8 mouse cellular contexts compared by ENCODE assay signal in the genomic region with DNA sequence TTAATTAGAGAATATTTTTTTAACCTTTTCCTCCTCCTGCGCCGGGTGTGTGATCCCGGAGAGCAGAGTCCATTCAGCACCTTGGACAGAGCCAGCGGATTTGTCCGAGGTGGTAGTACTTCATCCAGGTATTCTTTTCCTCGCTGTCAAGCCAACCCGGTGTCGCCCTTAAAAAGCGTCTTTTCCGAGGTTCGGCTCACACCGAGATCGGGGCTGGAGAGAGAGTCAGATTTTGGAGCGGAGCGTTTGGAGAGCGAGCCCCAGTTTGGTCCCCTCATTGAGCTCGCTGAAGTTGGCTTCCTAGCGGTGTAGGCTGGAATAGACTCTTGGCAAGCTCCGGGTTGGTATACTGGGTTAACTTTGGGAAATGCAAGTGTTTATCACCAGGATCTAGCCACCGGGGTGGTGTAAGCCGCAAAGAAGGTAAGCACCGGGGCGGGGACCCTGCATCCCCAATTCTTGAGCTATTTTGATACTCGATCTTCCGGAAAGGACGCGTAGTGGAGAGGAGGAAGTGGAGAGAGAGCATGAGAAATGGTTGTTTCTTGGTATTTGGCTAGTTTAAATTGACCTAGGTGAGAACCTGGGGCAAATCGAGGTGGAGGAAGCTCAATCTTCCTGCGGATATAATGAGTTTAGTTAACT. TPM values are rescaled to one million over a fixed set of nuclear protein-coding genes. Genes with fewer than 3 reads are reported as not detected.
DNase-seq lines count a peak whose midpoint lies in the region; ATAC-seq and TF ChIP-seq lines count a peak whose summit lies in the region.

No protein-coding gene starts in this region.

- ATAC-seq in stomach, postnatal 0 days (ENCODE audit: low FRiP score, low TSS enrichment): 0 out of 2 replicates have a peak, but pooled peaks have one; percentile 54

- H3K4me2 ChIP-seq in stomach, postnatal 0 days (replicated peaks; ENCODE audit: low read depth): no peak overlapping the region

- peak; percentile 74 for DNase-seq in ES-CJ7 (ENCODE audit: low read depth, low spot score)
- DNase-seq in adipocyte (ENCODE audit: low spot score): peak; percentile 51
- peak; percentile 82 for DNase-seq in embryo, embryonic 10.5 days (ENCODE audit: low spot score)
- peak; percentile 54 to 66 for DNase-seq in heart, postnatal 14 days
- DNase-seq in kidney, postnatal 25 days: peak; percentile 72 to 84
- DNase-seq in mesoderm, embryonic 11.5 days (ENCODE audit: low read depth, low spot score): peak; percentile 80
- peak; percentile 78 for DNase-seq in stomach, postnatal 0 days (ENCODE audit: low spot score)
- DNase-seq in spleen, adult 18-20 months: no peak

- H3K4me1 ChIP-seq in stomach, postnatal 0 days (replicated peaks; ENCODE audit: control insufficient read depth, insufficient read depth): no peaks in the 10 kb centered on the region; the same call in 1 of the 2 replicates

- H3K9ac ChIP-seq in stomach, postnatal 0 days (ENCODE audit: low read length): no peak overlapping the region

- H3K36me3 ChIP-seq in stomach, postnatal 0 days (ENCODE audit: control insufficient read depth, insufficient read depth, low read length): no peaks in the 10 kb centered on the region

- no peak for TF ChIP-seq EP300 in stomach, postnatal 0 days (optimal IDR thresholded peaks at IDR 0.05)

- H3K27me3 ChIP-seq in stomach, postnatal 0 days (ENCODE audit: control insufficient read depth, insufficient read depth, low read length): peaks cover 19% of the 10 kb centered on the region

- no peak overlapping the region for H3K4me3 ChIP-seq in stomach, postnatal 0 days (ENCODE audit: low read depth, low read length)

- under 1% methylated on average over 29 of the region's 29 CpGs for WGBS in stomach, postnatal 0 days

- H3K9me3 ChIP-seq in stomach, postnatal 0 days (ENCODE audit: control insufficient read depth, low read length): no peaks in the 10 kb centered on the region

- peak; percentile 26; the same call in 1 of the 2 replicates for TF ChIP-seq CTCF in stomach, postnatal 0 days (IDR thresholded peaks at IDR 0.05; ENCODE audit: low read depth)

- intact Hi-C loops in heart, postnatal 14 days (cut with DNase I): no loop called here

- no peak overlapping the region for H3K27ac ChIP-seq in stomach, postnatal 0 days (replicated peaks)

RNA-seq across cellular contexts. Expression of a gene that starts 1.6 kb away (rescaled TPM):
- total RNA-seq in heart, postnatal 14 days (2021): 1 to 10 TPM; 2.2 to 2.5 TPM
- polyA plus RNA-seq in stomach, postnatal 0 days (2015; fragmentation: Nextera tagmentation; extraction: Ambion mirVana): 2.0 and 2.1 TPM in 2 replicates

Comparison
In these comparisons a context has a peak if more than half of its experiments do, and no peak if none do; other contexts are left out.
1. DNase-seq: peak in ES-CJ7 (single experiment), adipocyte (single experiment), embryo, embryonic 10.5 days (single experiment), heart, postnatal 14 days (2 of 2), kidney, postnatal 25 days (2 of 2), mesoderm, embryonic 11.5 days (single experiment) and stomach, postnatal 0 days (single experiment); none in spleen, adult 18-20 months (0 of 2).